Mouse (Mus musculus) stomach, embryonic 14.5 days (tissue): ENCODE measurements around the gene Mecp2. TPM values are rescaled to one million over a fixed set of nuclear protein-coding genes. Genes with fewer than 3 reads are reported as not detected.
"Not testable (repeated sequence)": the region's sequence is repeated elsewhere in the genome, so short reads cannot be mapped to it uniquely, and the experiment has no call there.

Experiments used
- ATAC-seq: fragments of 200-750 bp; cut with Nextera tagmentation; 2 replicates; pipeline ENCODE4 v1.8.0; 2017; ENCODE audit warnings: low read depth, moderate TSS enrichment; ENCODE audit not compliant: insufficient number of reproducible peaks, insufficient read depth, low FRiP score
- H3K27ac ChIP-seq: fragments of 300-500 bp; sonication (generic); 2 replicates; pipeline ENCODE4 v1.5.1; 2014; ENCODE audit warnings: mild to moderate bottlenecking, low read length, moderate library complexity, mixed read lengths
- H3K27me3 ChIP-seq: fragments of 300-500 bp; sonication (generic); 2 replicates; pipeline ENCODE4 v1.6.1; 2014; ENCODE audit warnings: low read length, control low read depth, mixed read lengths; ENCODE audit not compliant: control insufficient read depth, insufficient read depth
- H3K36me3 ChIP-seq: fragments of 300-500 bp; sonication (generic); 2 replicates; pipeline ENCODE4 v1.6.1; 2014; ENCODE audit warnings: mild to moderate bottlenecking, control low read depth, low read length, moderate library complexity, mixed read lengths; ENCODE audit not compliant: control insufficient read depth, insufficient read depth
- H3K4me1 ChIP-seq: fragments of 300-500 bp; sonication (generic); 2 replicates; pipeline ENCODE4 v1.6.1; 2014; ENCODE audit warnings: low read length, control low read depth, mixed read lengths; ENCODE audit not compliant: control insufficient read depth, insufficient read depth
- H3K4me2 ChIP-seq: fragments of 300-500 bp; sonication (generic); replicated peaks from 2 replicates; pipeline ENCODE4 v1.6.1; 2014; ENCODE audit warnings: low read depth, low read length, control low read depth
- H3K4me3 ChIP-seq: fragments of 300-500 bp; sonication (generic); 2 replicates; pipeline ENCODE4 v1.5.1; 2014; ENCODE audit warnings: low read depth, low read length, control low read depth
- H3K9ac ChIP-seq: fragments of 300-500 bp; sonication (generic); replicated peaks from 2 replicates; pipeline ENCODE4 v1.6.1; 2014; ENCODE audit warnings: low read depth, mild to moderate bottlenecking, control low read depth, low read length, moderate library complexity, mixed read lengths
- H3K9me3 ChIP-seq: fragments of 300-500 bp; sonication (generic); 2 replicates; pipeline ENCODE4 v1.6.1; 2016; ENCODE audit warnings: low read depth, low read length, control low read depth; ENCODE audit not compliant: control insufficient read depth
- WGBS: fragments of 180-500 bp; shearing (Covaris S2); extraction: QIAGEN DNeasy Blood & Tissue Kit; methylation state at CpG from one replicate; pipeline ENCODE4 v1.1.7; 2014; 5-methylcytosine and 5-hydroxymethylcytosine counted together
- polyA plus RNA-seq: library from polyadenylated mRNA; unstranded; fragments of >200 nt; fragmentation: Nextera tagmentation; extraction: Ambion mirVana; gene quantifications from 2 replicates; pipeline ENCODE4 v1.2.1, GENCODE M21; 2014

Mecp2 gene
- polyA plus RNA-seq = 12.9 and 13.4 TPM in 2 replicates

- not testable (repeated sequence) for H3K27me3 ChIP-seq, H3K4me3 ChIP-seq, H3K4me1 ChIP-seq, H3K4me2 ChIP-seq, H3K36me3 ChIP-seq, H3K27ac ChIP-seq, H3K9ac ChIP-seq, H3K9me3 ChIP-seq, ATAC-seq
- WGBS = 25% methylated on average over 1 of the region's 1 CpGs
These were observed at the start of gene Mecp2 for GRCm38 (mm10) chrX:74135263-74135662. TSS of gene Mecp2 (minus strand) at chrX:74135363.

- Histone ChIP-seq H3K36me3 (no peaks in the 10 kb centered on the region), H3K4me1 (no peaks in the 10 kb centered on the region), H3K9me3 (no peaks in the 10 kb centered on the region), H3K27me3 (no peaks in the 10 kb centered on the region), H3K27ac (no peak within 1 kb of the TSS), H3K4me2 (no peak within 1 kb of the TSS), H3K9ac (no peak within 1 kb of the TSS), H3K4me3 (no peak within 1 kb of the TSS)
- 90% methylated on average over 17 of the region's 17 CpGs for WGBS
- ATAC-seq = no peak
These were observed 41.8 kb upstream of the Mecp2 start, which contains the start of gene Tktl1 for GRCm38 (mm10) chrX:74176959-74177358. TSS of gene Tktl1 (plus strand) at chrX:74177259.

DNA sequence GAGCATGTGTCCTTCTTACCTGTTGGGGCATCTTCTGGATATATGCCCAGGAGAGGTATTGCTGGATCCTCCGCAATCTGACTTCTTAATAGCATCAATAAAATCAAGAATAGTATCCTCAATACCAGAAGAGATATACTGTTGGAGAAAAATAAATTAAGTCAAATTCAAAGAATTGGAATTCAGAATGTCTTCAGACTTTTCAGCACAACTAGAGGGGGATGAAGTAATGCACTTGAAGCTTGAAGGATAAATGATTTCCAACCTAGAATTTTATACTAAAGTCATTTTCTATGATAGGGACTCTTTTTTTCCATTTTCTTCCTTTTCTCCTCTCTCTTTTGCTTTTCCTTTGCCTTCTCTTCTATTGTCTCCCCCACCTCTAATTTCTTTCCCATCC is 32.6 kb upstream of the Mecp2 start, which contains the start of gene Tex28:
Gene Tex28, minus strand, starts transcription at position 101 of the 400 bp plus-strand sequence.
- WGBS = 92% methylated on average over 1 of the region's 1 CpGs
- ATAC-seq = no peak

GRCm38 (mm10) chrX:74127164-74127563 is 8.0 kb downstream of the Mecp2 start, which contains the start of gene Opn1mw:
TSS of gene Opn1mw (plus strand) at chrX:74127464.
- Histone ChIP-seq H3K4me2 (no peak within 1 kb of the TSS), H3K4me1 (no peaks in the 10 kb centered on the region), H3K9ac (no peak within 1 kb of the TSS), H3K27me3 (no peaks in the 10 kb centered on the region), H3K36me3 (no peaks in the 10 kb centered on the region), H3K9me3 (no peaks in the 10 kb centered on the region), H3K27ac (no peak within 1 kb of the TSS), H3K4me3 (no peak within 1 kb of the TSS)
- ATAC-seq = no peak

More for the DNA sequence above, 32.6 kb upstream of the Mecp2 start, which contains the start of gene Tex28:
- Histone ChIP-seq H3K9me3 (no peaks in the 10 kb centered on the region), H3K4me1 (no peaks in the 10 kb centered on the region), H3K4me2 (no peak within 1 kb of the TSS), H3K27ac (no peak within 1 kb of the TSS), H3K4me3 (no peak within 1 kb of the TSS), H3K36me3 (no peaks in the 10 kb centered on the region), H3K27me3 (no peaks in the 10 kb centered on the region), H3K9ac (no peak within 1 kb of the TSS)

GRCm38 (mm10) chrX:74124975-74125374 is 10.2 kb downstream of the Mecp2 start:
- H3K27ac ChIP-seq = no peak overlapping the region
- no peak overlapping the region for H3K9ac ChIP-seq
- H3K4me1 ChIP-seq = no peaks in the 10 kb centered on the region
- no peak for ATAC-seq
- no peaks in the 10 kb centered on the region for H3K9me3 ChIP-seq
- no peaks in the 10 kb centered on the region for H3K36me3 ChIP-seq
- no peak overlapping the region for H3K4me2 ChIP-seq
- H3K27me3 ChIP-seq = no peaks in the 10 kb centered on the region
- no peak overlapping the region for H3K4me3 ChIP-seq
- WGBS = 54% methylated on average over 2 of the region's 2 CpGs

- Histone ChIP-seq H3K27ac (no peak overlapping the region), H3K4me3 (no peak overlapping the region), H3K4me1 (no peaks in the 10 kb centered on the region), H3K9me3 (no peaks in the 10 kb centered on the region), H3K9ac (no peak overlapping the region), H3K4me2 (peak overlapping the region; percentile 10; the same call in 1 of the 2 replicates), H3K27me3 (no peaks in the 10 kb centered on the region), H3K36me3 (no peaks in the 10 kb centered on the region)
- peak; percentile 53; the same call in 1 of the 2 replicates for ATAC-seq
- 10% methylated on average over 10 of the region's 10 CpGs for WGBS
These were observed 19.7 kb downstream of the Mecp2 start for GRCm38 (mm10) chrX:74115511-74115910.

DNA sequence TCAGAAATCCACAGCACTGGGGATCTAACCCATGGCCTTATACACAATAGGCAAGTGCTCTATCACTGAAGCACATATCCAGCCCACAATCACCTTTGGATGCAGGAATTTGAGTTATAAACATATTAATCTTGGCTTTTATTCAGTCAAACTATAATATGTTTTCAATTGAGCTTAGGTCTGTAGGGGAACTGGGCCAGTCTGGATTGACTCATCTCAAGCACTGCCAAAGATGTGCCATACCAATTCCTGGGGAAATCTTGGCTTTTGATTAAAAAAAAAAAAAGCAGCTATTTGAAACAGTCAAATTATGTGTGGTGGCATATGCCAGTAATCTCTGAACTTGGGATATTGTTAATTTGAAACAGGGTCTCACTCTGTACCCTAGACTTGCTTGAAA is 21.1 kb downstream of the Mecp2 start:
- no peaks in the 10 kb centered on the region for H3K36me3 ChIP-seq
- H3K4me1 ChIP-seq = no peaks in the 10 kb centered on the region
- H3K27ac ChIP-seq = no peak overlapping the region
- H3K9me3 ChIP-seq = no peaks in the 10 kb centered on the region
- no peak overlapping the region for H3K9ac ChIP-seq
- no peaks in the 10 kb centered on the region for H3K27me3 ChIP-seq
- ATAC-seq = no peak
- H3K4me3 ChIP-seq = no peak overlapping the region
- H3K4me2 ChIP-seq = no peak overlapping the region

DNA sequence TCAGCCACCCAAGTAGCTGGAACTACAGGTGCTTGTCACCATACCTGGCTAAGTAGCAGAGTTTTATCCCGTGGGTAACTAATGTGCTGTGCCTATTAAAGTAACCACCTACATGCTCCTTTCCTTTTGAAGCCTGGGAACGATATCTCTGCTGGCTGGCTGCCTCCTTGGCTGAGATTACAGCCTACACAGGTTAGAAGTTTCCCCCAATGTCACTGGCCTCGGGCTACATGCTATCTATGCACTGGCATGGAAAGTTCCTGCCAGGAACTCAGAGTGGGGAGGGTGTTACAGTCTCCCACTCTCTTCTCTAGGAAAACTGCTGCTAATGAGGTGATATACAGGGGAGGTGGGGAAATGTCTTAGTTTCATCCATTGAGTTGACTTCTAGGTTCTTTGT is 26.4 kb downstream of the Mecp2 start:
- no peak overlapping the region for H3K27ac ChIP-seq
- 48% methylated on average over 3 of the region's 3 CpGs for WGBS

DNA sequence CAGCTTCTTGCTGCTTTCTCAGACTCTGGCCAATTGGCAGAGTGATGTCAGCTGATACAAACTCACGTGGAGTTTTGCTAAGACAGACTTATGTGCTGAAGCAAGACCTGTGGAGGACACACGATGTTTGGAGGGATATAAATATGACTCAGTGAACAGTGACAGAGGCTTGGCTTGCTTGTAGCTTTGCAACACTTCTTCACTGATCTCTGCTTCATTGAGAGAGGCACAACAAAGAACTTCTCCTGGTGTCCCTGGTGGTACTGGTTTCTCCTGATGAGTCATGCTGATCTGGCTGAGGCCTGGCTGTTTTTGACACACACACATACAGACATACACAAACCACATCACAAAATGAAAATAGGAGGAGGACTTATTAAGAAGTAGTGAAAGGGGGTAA is 29.2 kb downstream of the Mecp2 start:
- Histone ChIP-seq H3K9me3 (no peaks in the 10 kb centered on the region), H3K36me3 (no peaks in the 10 kb centered on the region), H3K4me1 (no peaks in the 10 kb centered on the region), H3K4me2 (no peak overlapping the region), H3K4me3 (no peak overlapping the region), H3K9ac (no peak overlapping the region), H3K27ac (no peak overlapping the region), H3K27me3 (no peaks in the 10 kb centered on the region)
- 50% methylated on average over 2 of the region's 2 CpGs for WGBS
- ATAC-seq = no peak

More for the DNA sequence above, 26.4 kb downstream of the Mecp2 start:
- Histone ChIP-seq H3K4me1 (no peaks in the 10 kb centered on the region), H3K27me3 (no peaks in the 10 kb centered on the region), H3K4me3 (no peak overlapping the region), H3K4me2 (no peak overlapping the region), H3K36me3 (no peaks in the 10 kb centered on the region), H3K9me3 (no peaks in the 10 kb centered on the region), H3K9ac (no peak overlapping the region)
- ATAC-seq = no peak
